Mouse (Mus musculus): ENCODE results near the gene Cacna1a. TPM values are rescaled to one million over a fixed set of nuclear protein-coding genes. Genes with fewer than 3 reads are reported as not detected.
A peak's percentile ranks its signal among the peaks of the same experiment; 100 is the strongest.

The Cacna1a gene
- polyA plus RNA-seq, 1 experiment from 2014 or later: 8.0 TPM

DNA sequence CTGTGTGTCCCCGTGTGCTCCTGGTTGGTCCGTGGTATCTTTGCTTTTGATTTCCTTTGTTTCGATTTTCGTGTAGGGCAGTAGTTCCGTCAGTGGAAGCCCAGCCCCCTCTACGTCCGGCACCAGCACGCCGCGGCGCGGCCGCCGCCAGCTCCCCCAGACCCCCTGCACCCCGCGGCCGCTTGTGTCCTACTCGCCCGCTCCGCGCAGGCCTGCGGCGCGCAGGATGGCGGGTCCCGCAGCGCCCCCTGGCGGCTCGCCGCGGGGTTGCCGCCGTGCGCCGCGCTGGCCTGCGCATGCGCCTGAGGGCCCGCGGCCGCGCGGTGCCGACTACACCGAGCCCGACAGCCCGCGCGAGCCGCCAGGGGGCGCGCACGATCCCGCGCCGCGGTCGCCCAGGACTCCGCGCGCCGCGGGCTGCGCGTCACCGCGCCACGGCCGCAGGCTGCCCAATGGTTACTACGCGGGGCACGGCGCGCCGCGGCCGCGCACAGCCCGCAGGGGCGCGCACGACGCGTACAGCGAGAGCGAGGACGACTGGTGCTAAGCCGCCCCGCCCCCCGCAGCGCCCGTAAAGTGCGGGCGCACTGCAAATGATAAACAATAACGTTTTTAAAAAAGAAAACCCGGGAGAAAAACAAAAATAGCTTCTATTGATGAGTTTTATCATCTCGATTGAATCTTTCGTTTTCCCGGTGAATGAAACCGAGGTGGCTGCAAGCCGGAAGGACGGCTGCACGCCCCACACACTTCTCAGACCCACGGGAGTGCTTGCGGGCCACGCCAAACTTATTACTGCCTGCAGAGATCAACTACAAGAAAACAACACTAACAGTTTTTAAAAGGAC is 251.1 kb downstream of the Cacna1a start:
- Histone ChIP-seq H3K4me3 (replicated peaks) (peak overlapping the region; percentile 57), H3K4me2 (replicated peaks) (peak overlapping the region; percentile 91), H3K4me1 (peaks cover 33% of the 10 kb centered on the region), H3K9me3 (replicated peaks) (no peaks in the 10 kb centered on the region), H3K27ac (replicated peaks) (peak overlapping the region; percentile 92), H3K27me3 (no peaks in the 10 kb centered on the region), H3K36me3 (no peaks in the 10 kb centered on the region), H3K9ac (peak overlapping the region; percentile 55)
- under 1% methylated on average over 101 of the region's 106 CpGs for WGBS
- ATAC-seq (ENCODE audit: insufficient number of reproducible peaks, low FRiP score, low TSS enrichment, low read depth): peak; percentile 94

DNA sequence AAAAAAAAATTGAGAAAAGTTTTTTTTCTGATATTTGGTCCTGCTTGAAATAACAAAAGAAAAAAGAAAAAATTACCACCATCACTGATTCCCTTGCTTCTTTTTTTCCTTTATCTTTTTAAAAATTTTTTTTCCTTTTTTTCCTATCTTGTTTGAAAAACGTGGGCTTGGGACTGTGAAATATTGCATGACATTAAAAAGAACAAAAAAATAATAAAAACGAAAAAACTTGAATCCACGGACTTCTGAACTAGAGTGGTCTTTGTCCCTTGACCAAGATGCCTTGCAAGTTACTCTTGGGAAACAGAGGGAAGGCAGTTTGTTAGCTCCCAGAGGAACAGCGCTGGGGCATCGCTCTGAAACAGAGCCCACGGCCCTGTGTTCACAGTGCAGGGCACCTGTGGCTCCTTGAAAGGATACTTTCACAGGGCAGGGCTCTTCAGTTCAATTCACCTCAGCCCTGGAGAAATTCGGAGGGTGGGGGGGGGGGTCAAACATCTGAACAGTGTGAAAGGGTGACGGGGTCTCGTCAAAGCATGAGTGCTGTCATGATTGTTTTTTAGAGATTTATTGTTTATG is 251.9 kb downstream of the Cacna1a start:
- 23% methylated on average over 9 of the region's 9 CpGs for WGBS
- Histone ChIP-seq H3K36me3 (no peaks in the 10 kb centered on the region), H3K4me1 (peaks cover 26% of the 10 kb centered on the region), H3K4me2 (replicated peaks) (peak overlapping the region; percentile 91), H3K9me3 (replicated peaks) (no peaks in the 10 kb centered on the region), H3K4me3 (replicated peaks) (peak overlapping the region; percentile 57), H3K9ac (peak overlapping the region; percentile 42; the same call in 1 of the 2 replicates), H3K27me3 (no peaks in the 10 kb centered on the region), H3K27ac (replicated peaks) (peak overlapping the region; percentile 58; the same call in 1 of the 2 replicates)
- ATAC-seq (ENCODE audit: insufficient number of reproducible peaks, low FRiP score, low TSS enrichment, low read depth): no peak

- H3K36me3 ChIP-seq: no peaks in the 10 kb centered on the region
- no peak overlapping the region for H3K9ac ChIP-seq
- WGBS: 70% methylated on average over 7 of the region's 7 CpGs
- ATAC-seq (ENCODE audit: insufficient number of reproducible peaks, low FRiP score, low TSS enrichment, low read depth): no peak
- H3K27me3 ChIP-seq: no peaks in the 10 kb centered on the region
- H3K27ac ChIP-seq (replicated peaks): no peak overlapping the region
- peaks cover 20% of the 10 kb centered on the region for H3K4me1 ChIP-seq
- no peak overlapping the region for H3K4me2 ChIP-seq (replicated peaks)
- no peaks in the 10 kb centered on the region for H3K9me3 ChIP-seq (replicated peaks)
- H3K4me3 ChIP-seq (replicated peaks): no peak overlapping the region
These were observed 252.5 kb downstream of the Cacna1a start for GRCm38 (mm10) chr8:84640617-84641294.

GRCm38 (mm10) chr8:84641578-84642361 is 253.5 kb downstream of the Cacna1a start:
- no peak for ATAC-seq (ENCODE audit: insufficient number of reproducible peaks, low FRiP score, low TSS enrichment, low read depth)
- Histone ChIP-seq H3K9me3 (replicated peaks) (no peaks in the 10 kb centered on the region), H3K9ac (no peak overlapping the region), H3K27me3 (no peaks in the 10 kb centered on the region), H3K4me1 (peaks cover 13% of the 10 kb centered on the region), H3K4me2 (replicated peaks) (no peak overlapping the region), H3K4me3 (replicated peaks) (no peak overlapping the region), H3K27ac (replicated peaks) (no peak overlapping the region), H3K36me3 (no peaks in the 10 kb centered on the region)
- 71% methylated on average over 1 of the region's 1 CpGs for WGBS

DNA sequence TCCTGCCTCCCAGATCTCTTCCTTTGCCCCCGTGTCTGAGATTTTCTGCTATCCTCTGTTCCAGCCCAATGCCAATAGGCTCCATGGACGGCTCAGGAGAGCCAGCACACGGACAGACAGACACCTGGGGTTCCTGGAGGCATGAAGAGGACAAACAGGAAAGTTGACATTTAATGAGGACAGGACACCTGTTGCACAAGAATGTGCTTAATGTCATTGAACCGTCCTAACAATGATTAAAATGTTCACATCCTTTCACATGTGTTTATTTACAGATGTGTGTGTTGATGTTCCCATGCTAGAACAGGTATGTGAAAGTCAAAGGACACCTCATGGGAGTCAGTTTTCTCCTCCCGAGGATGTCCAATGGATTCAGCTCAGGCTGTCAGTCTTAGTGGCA is 254.8 kb downstream of the Cacna1a start:
- WGBS: 64% methylated on average over 5 of the region's 5 CpGs
- Histone ChIP-seq H3K4me1 (peaks cover 17% of the 10 kb centered on the region), H3K4me3 (replicated peaks) (no peak overlapping the region), H3K9ac (no peak overlapping the region), H3K9me3 (replicated peaks) (no peaks in the 10 kb centered on the region), H3K27ac (replicated peaks) (no peak overlapping the region), H3K4me2 (replicated peaks) (no peak overlapping the region), H3K36me3 (no peaks in the 10 kb centered on the region), H3K27me3 (no peaks in the 10 kb centered on the region)
- ATAC-seq (ENCODE audit: insufficient number of reproducible peaks, low FRiP score, low TSS enrichment, low read depth): no peak

DNA sequence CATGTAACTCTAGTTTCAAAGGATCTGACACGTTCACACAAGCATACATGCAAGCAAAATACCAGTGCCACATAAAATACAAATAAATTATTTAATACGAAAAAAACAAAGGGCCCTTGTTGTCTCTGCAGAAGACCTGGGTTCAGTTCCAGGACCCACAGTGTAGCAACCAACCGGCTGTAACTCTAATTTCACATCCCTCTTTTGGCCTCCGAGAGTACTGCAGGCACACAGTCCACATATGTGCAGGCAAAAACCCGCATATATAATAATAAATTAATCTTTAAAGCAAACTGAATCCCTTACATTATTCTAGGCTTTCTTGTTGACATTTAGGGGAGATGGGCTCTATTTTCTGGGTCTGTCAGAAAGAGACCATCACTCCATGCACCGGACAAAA is 258.6 kb downstream of the Cacna1a start:
- Histone ChIP-seq H3K27ac (replicated peaks) (no peak overlapping the region), H3K9me3 (replicated peaks) (no peaks in the 10 kb centered on the region), H3K4me3 (replicated peaks) (no peak overlapping the region), H3K4me2 (replicated peaks) (no peak overlapping the region), H3K4me1 (peaks cover 8% of the 10 kb centered on the region), H3K36me3 (no peaks in the 10 kb centered on the region), H3K9ac (no peak overlapping the region), H3K27me3 (no peaks in the 10 kb centered on the region)
- ATAC-seq (ENCODE audit: insufficient number of reproducible peaks, low FRiP score, low TSS enrichment, low read depth): no peak
- 42% methylated on average over 6 of the region's 6 CpGs for WGBS

DNA sequence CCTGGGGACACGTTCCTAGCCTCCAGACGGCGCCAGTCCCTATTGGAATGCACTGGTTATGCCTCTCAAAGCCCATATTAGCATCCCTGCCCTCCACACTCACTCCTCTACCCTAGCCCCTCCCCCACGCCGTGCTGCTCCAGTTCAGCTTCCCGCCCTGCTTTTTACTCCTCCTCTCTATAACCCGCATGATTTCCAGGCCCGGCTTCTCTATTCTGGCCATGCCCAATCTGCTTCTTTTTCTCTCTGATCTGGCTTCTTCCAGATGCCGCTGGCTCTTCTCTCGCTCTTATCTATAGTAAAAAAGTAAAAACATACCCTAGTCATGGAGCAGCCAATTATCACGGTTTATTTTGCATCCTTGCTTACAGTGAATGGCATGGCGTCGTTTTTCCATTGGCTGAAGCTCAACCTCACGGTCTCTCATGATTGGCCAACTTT is 259.2 kb downstream of the Cacna1a start:
- ATAC-seq (ENCODE audit: insufficient number of reproducible peaks, low FRiP score, low TSS enrichment, low read depth): no peak
- Histone ChIP-seq H3K27me3 (no peaks in the 10 kb centered on the region), H3K4me2 (replicated peaks) (peak overlapping the region; percentile 41), H3K9me3 (replicated peaks) (no peaks in the 10 kb centered on the region), H3K27ac (replicated peaks) (no peak overlapping the region), H3K4me1 (peaks cover 8% of the 10 kb centered on the region), H3K36me3 (no peaks in the 10 kb centered on the region), H3K4me3 (replicated peaks) (peak overlapping the region; percentile 13; the same call in 1 of the 2 replicates), H3K9ac (no peak overlapping the region)
- WGBS: 4% methylated on average over 14 of the region's 14 CpGs

DNA sequence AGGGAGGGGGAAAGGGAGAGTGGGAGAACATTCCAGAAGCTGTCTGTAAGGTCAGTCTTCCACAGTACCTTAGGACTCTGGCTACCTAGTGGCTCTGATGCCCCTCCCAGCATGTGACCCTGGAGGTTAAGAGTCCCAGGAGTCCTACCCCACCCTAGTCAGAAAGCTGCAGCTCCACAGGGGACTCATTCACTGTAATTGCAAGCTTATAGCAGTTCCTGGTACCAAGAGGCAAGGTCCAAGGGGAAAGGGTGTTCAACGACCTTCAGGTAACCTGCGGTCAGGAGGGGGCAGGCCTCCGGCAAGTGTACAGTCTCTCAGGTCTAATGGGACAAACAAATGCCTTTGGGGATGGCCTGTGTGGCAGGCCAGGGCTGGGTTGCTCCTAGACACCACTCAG is 262.0 kb downstream of the Cacna1a start:
- Histone ChIP-seq H3K27ac (replicated peaks) (0 out of 2 replicates have a peak overlapping the region, but pooled peaks have one; percentile 17), H3K4me2 (replicated peaks) (no peak overlapping the region), H3K9ac (no peak overlapping the region), H3K4me1 (peaks cover 15% of the 10 kb centered on the region), H3K36me3 (no peaks in the 10 kb centered on the region), H3K27me3 (no peaks in the 10 kb centered on the region), H3K4me3 (replicated peaks) (no peak overlapping the region), H3K9me3 (replicated peaks) (no peaks in the 10 kb centered on the region)
- WGBS: 36% methylated on average over 3 of the region's 3 CpGs
- no peak for ATAC-seq (ENCODE audit: insufficient number of reproducible peaks, low FRiP score, low TSS enrichment, low read depth)

DNA sequence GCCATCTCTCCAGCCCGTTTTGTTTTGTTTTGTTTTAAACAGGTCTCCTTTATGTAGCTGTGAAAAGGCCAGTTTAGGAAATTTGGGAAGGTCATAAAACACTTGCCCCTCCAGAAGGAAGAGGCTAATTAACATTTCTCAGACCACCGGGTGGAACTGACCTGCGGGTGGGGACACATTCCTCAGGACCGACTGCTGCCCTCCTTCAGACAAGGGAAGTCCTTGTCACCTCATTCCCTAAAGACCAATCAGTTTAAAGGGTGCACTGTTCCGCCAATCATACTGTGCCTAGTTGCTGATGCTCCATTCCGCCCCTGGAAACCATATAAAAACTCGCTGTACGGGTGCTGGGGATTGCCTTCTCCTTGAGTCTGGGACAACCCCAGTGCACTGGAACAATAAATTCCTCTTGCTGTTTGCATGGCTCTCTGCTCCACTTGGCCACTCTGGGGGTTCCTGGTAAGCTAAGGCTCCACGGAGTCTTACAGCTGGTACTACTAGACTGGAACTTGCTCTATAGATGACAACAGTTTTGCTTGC is 264.9 kb downstream of the Cacna1a start:
- H3K36me3 ChIP-seq: no peaks in the 10 kb centered on the region
- H3K4me1 ChIP-seq: peaks cover 35% of the 10 kb centered on the region
- 49% methylated on average over 9 of the region's 9 CpGs for WGBS
- H3K4me2 ChIP-seq (replicated peaks): no peak overlapping the region
- H3K9ac ChIP-seq: no peak overlapping the region
- no peak overlapping the region for H3K27ac ChIP-seq (replicated peaks)
- ATAC-seq (ENCODE audit: insufficient number of reproducible peaks, low FRiP score, low TSS enrichment, low read depth): no peak
- no peak overlapping the region for H3K4me3 ChIP-seq (replicated peaks)
- no peaks in the 10 kb centered on the region for H3K27me3 ChIP-seq
- no peaks in the 10 kb centered on the region for H3K9me3 ChIP-seq (replicated peaks)

- H3K9me3 ChIP-seq (replicated peaks): no peaks in the 10 kb centered on the region
- no peak overlapping the region for H3K9ac ChIP-seq
- H3K4me1 ChIP-seq: peaks cover 35% of the 10 kb centered on the region
- no peak overlapping the region for H3K4me2 ChIP-seq (replicated peaks)
- H3K36me3 ChIP-seq: no peaks in the 10 kb centered on the region
- peak overlapping the region; percentile 97 for H3K27ac ChIP-seq (replicated peaks)
- H3K27me3 ChIP-seq: no peaks in the 10 kb centered on the region
- ATAC-seq (ENCODE audit: insufficient number of reproducible peaks, low FRiP score, low TSS enrichment, low read depth): no peak
- 31% methylated on average over 4 of the region's 4 CpGs for WGBS
- no peak overlapping the region for H3K4me3 ChIP-seq (replicated peaks)
These were observed 266.4 kb downstream of the Cacna1a start for GRCm38 (mm10) chr8:84654597-84654996.
